ENCODE assay signal across 8 mouse cellular contexts in genomic region chr6:103810342-103811001, GRCm38 (mm10).
DNase-seq lines count a peak whose midpoint lies in the region; ATAC-seq and TF ChIP-seq lines count a peak whose summit lies in the region.
"Had no signal": no experiment of that assay in that cellular context is flagged by ENCODE, and none has a peak within 500 bp of the region (broad histone marks: within the 10 kb centered on the region; RNA-seq: fewer than 3 reads in every experiment).

No protein-coding gene starts in this region.

- H3K27me3 ChIP-seq in forebrain, embryonic 10.5 days (ENCODE audit: poor library complexity, severe bottlenecking) = peaks cover 86% of the 10 kb centered on the region
- peaks cover 22% of the 10 kb centered on the region for H3K27me3 ChIP-seq in midbrain, embryonic 13.5 days

- no peak for TF ChIP-seq CTCF in cortical plate, adult 2 months (IDR thresholded peaks at IDR 0.05; ENCODE audit: extremely low read depth, insufficient read depth, low read length)

- peak overlapping the region; percentile 24; the same call in 1 of the 2 replicates for H3K9ac ChIP-seq in midbrain, embryonic 13.5 days (replicated peaks)

- peak overlapping the region; percentile 25; the same call in 1 of the 2 replicates for H3K4me3 ChIP-seq in cortical plate, adult 2 months (ENCODE audit: insufficient read depth, low read length)
- peak overlapping the region; percentile 41 for H3K4me3 ChIP-seq in forebrain, embryonic 10.5 days
- peak overlapping the region; percentile 27 for H3K4me3 ChIP-seq in midbrain, embryonic 13.5 days (replicated peaks)

- peak; percentile 83 for ATAC-seq in midbrain, embryonic 13.5 days
- no peak for ATAC-seq in erythroblast, adult 5-6 weeks (replicated peaks; ENCODE audit: low FRiP score, poor library complexity, severe bottlenecking)

- DNase-seq in left cerebral cortex, postnatal 14 days (ENCODE audit: low spot score in 2 of 2) = peak; percentile 16 to 33
- no peak for DNase-seq in left cerebral cortex, adult 8-10 months (ENCODE audit: low spot score in 2 of 2)
- no peak for DNase-seq in forebrain, embryonic 10.5 days (ENCODE audit: extremely low spot score, low spot score)
- DNase-seq in ovary, postnatal 36 days (ENCODE audit: low spot score) = no peak
- DNase-seq: kidney, adult 8-10 months had no signal

- peak overlapping the region; percentile 65 for H3K27ac ChIP-seq in cortical plate, adult 2 months (ENCODE audit: insufficient read depth, low read length)
- H3K27ac ChIP-seq in forebrain, embryonic 10.5 days = no peak overlapping the region
- peak overlapping the region; percentile 80 for H3K27ac ChIP-seq in midbrain, embryonic 13.5 days

- peak overlapping the region; percentile 53 for H3K4me2 ChIP-seq in midbrain, embryonic 13.5 days (replicated peaks)

- 2% methylated on average over 13 of the region's 13 CpGs for WGBS in forebrain, embryonic 10.5 days
- under 1% methylated on average over 13 of the region's 13 CpGs for WGBS in midbrain, embryonic 13.5 days

- TF ChIP-seq POLR2A in cortical plate, adult 2 months (IDR thresholded peaks at IDR 0.05; ENCODE audit: extremely low read depth, insufficient read depth, low read length) = no peak

- no peaks in the 10 kb centered on the region for H3K36me3 ChIP-seq in forebrain, embryonic 10.5 days (replicated peaks)
- no peaks in the 10 kb centered on the region for H3K36me3 ChIP-seq in midbrain, embryonic 13.5 days

- H3K9me3 ChIP-seq in forebrain, embryonic 10.5 days = no peaks in the 10 kb centered on the region
- H3K9me3 ChIP-seq in midbrain, embryonic 13.5 days = no peaks in the 10 kb centered on the region

- intact Hi-C loops in left cerebral cortex, postnatal 14 days (cut with DNase I) = no loop called here

- peaks cover 4% of the 10 kb centered on the region; the same call in 1 of the 2 replicates for H3K4me1 ChIP-seq in cortical plate, adult 2 months (ENCODE audit: control insufficient read depth, insufficient read depth, low read length)
- peaks cover 32% of the 10 kb centered on the region for H3K4me1 ChIP-seq in forebrain, embryonic 10.5 days
- H3K4me1 ChIP-seq in midbrain, embryonic 13.5 days (replicated peaks) = peaks cover 34% of the 10 kb centered on the region

Comparison
In these comparisons a context has a peak if more than half of its experiments do, and no peak if none do; other contexts are left out.
1. DNase-seq: peak in left cerebral cortex, postnatal 14 days (2 of 2); none in left cerebral cortex, adult 8-10 months (0 of 2), forebrain, embryonic 10.5 days (single experiment) and ovary, postnatal 36 days (single experiment).
2. Peak in every context shown above with its lines, with median percentiles within 50 percentile points of each other: H3K4me3 ChIP-seq.